Mouse (Mus musculus) cerebellum, adult 9-10 months (tissue): ENCODE data around the gene Arcn1.
"Not testable (repeated sequence)": the region's sequence is repeated elsewhere in the genome, so short reads cannot be mapped to it uniquely, and the experiment has no call there.

ENCODE experiments used
- DNase-seq: peaks from one replicate; pipeline ENCODE4 v3.0.0; 2022

Arcn1 gene

GRCm38 (mm10) chr9:44767101-44768028 lies at the start of gene Arcn1, which contains the start of gene Ift46:
Arcn1 (minus strand) TSS chr9:44767845.
Ift46 (plus strand) TSS chr9:44767908.
- peak; percentile 81 for DNase-seq

- DNase-seq: no peak
Observed at GRCm38 (mm10) chr9:44814179-44814578, 46.5 kb upstream of the Arcn1 start.

- DNase-seq: no peak
Observed at GRCm38 (mm10) chr9:44810316-44810715, 42.7 kb upstream of the Arcn1 start.

GRCm38 (mm10) chr9:44807778-44808177 lies 40.1 kb upstream of the Arcn1 start:
- DNase-seq: no peak

GRCm38 (mm10) chr9:44807141-44807540 lies 39.5 kb upstream of the Arcn1 start:
- DNase-seq: no peak

- DNase-seq: no peak
Observed at GRCm38 (mm10) chr9:44805536-44805935, 37.9 kb upstream of the Arcn1 start.

DNA sequence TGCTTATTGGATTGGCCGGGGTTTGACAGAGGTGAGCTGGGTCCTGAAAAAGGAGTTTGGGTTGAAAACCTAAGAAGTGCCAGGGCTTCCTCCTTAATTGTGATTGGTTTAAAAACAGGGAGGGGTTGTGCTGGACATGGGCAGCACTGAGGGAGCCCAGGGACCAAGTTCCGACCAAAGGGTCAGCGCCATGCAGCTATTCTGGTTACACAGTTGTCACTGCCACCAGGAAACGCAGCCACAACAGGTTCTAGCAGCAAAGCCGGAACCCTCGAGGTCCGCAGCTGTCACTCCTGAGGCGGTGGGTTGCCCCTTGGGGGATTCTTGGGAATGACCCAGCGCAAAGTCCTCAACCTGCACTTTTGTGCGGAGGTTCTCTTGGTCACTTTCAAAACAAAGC lies 37.0 kb upstream of the Arcn1 start:
- DNase-seq: no peak

- no peak for DNase-seq
Observed at GRCm38 (mm10) chr9:44802808-44803450, 35.3 kb upstream of the Arcn1 start, which contains the start of gene Ttc36. Ttc36 (minus strand) TSS chr9:44803072.

DNA sequence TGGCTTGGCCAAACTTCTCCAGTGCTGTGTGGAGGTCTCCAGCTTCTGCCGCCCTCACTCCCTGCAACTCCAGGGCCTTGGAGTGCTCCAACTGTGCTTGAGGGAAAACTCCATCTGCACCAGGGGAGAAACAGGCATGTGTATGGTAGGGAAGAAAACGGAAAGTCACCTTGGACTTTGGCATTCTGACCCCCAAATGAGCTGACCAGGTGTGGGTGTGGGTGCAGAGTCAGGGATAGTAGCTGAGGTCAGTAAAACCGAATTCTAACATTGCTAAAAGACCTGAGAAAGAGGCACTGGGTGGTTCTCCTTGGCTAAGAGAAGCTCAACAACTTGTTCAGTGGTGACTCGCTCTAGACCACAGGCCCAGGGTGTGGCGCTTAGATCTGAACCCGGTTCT lies 34.0 kb upstream of the Arcn1 start:
- no peak for DNase-seq

GRCm38 (mm10) chr9:44799958-44800324 lies 32.3 kb upstream of the Arcn1 start:
- DNase-seq: no peak

GRCm38 (mm10) chr9:44799102-44799957 lies 31.7 kb upstream of the Arcn1 start, which contains the start of gene Tmem25:
Tmem25 (minus strand) TSS chr9:44799307.
- DNase-seq: peak; percentile 93

DNA sequence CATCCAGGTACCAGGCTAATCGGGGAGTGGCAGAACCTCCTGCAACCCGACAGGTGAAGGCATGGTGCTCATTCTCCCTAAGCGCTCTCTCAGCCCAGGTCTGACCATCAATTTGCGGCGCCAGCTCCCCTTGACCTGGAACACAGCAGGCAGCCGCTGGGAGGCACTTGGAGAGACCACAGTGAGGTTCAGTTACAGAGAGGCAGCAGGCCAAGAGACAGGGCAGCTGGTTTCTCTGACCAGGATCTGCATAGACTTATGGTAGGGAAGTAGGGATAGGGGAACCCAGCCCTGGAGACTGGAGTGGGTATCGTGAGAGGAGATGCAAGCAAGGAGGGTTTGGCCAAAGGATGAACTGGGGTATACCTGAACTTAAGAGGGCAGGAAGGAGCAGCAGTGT lies 30.7 kb upstream of the Arcn1 start:
- peak; percentile 52 for DNase-seq

DNA sequence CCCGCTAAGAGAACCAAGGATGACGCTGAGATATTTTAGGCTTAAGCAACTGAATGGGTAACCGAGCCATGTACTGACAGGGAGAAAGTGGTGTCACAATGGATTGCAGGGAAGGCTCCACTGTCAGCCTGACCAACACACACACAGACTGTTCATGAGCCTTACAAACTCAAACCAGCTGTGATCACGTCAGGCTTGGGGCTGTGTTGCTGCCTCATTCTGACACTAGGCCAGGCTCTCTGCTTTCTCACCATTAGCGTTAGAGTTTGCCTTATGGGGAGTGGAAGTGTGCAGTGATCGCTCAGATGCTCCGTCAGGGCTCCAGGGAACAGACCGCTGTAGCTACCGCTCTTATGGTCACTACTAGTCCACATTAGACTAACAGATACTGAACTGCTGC lies 25.2 kb upstream of the Arcn1 start:
- DNase-seq: no peak

GRCm38 (mm10) chr9:44772750-44773651 lies 5.4 kb upstream of the Arcn1 start:
- peak; percentile 95 for DNase-seq

DNA sequence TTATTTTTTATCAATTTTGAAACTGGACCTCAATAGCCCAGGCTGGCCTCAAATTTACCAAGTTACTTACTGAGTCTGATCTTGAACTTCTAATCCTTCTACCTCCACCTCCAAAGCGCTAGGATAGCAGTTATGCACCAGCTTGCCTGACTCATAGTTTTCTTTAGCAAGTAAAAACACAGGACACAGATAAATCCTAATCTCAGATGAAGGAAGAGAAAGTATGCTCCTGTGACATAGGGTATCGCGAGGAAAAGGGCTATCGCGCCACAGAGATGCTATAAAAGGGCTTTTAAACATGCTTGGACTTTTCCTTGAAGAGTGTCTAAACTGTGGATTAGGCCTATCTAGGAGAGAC lies 4.7 kb upstream of the Arcn1 start:
- DNase-seq: no peak

DNA sequence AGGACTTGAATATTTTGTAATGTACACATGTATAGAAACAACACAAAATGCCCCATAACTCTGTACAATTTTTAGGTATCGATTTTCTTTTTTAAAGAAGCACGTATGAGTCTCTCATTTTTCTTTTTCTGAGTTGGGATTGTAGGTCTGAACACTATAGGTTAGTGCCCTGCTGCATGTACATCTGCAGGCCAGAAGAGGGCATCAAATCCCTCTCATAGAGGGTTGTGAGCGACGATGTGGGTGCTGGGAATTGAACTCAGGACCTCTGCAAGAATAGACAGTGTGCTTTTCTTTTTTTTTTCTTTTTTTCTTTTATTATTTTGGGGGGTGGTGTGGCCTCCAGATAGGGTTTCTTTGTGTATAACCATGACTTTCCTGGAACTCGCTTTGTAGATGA lies 3.7 kb upstream of the Arcn1 start:
- no peak for DNase-seq

GRCm38 (mm10) chr9:44768029-44768394 lies 367 bp upstream of the Arcn1 start:
- DNase-seq: not testable (repeated sequence)

- no peak for DNase-seq
Observed at GRCm38 (mm10) chr9:44760873-44761272, 6.8 kb downstream of the Arcn1 start.

- no peak for DNase-seq
Observed at GRCm38 (mm10) chr9:44748473-44748872, 19.2 kb downstream of the Arcn1 start.

DNA sequence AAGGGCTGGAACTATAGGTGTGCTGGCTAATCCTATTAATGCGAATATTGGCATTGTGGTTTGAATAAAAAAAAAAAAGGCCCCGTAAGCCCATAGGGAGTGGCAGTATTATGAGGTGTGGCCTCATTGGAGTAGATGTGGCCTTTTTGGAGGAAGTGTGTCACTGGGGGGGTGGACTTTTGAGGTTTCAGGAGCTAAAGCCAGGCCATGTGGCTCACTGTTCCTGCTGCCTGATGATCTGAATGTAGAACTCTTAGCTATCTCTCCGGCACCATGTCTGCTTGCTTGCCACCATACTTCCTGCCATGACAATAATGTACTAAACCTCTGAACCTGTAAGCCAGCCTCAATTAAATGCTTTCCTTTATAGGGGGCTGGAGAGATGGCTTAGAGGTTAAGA lies 20.3 kb downstream of the Arcn1 start:
- DNase-seq: no peak

GRCm38 (mm10) chr9:44746666-44747065 lies 21.0 kb downstream of the Arcn1 start:
- DNase-seq: no peak

GRCm38 (mm10) chr9:44745371-44745770 lies 22.3 kb downstream of the Arcn1 start:
- DNase-seq: no peak
